Mouse (Mus musculus) hindbrain, embryonic 12.5 days (tissue): ENCODE measurements around the gene Lrrn4. TPM values are rescaled to one million over a fixed set of nuclear protein-coding genes. Genes with fewer than 3 reads are reported as not detected.

Experiments
- polyA plus RNA-seq: library from polyadenylated mRNA; unstranded; fragments of >200 nt; fragmentation: Nextera tagmentation; extraction: Ambion mirVana; gene quantifications from 2 replicates; pipeline ENCODE4 v1.2.1, GENCODE M21; 2016

The Lrrn4 gene
- polyA plus RNA-seq, 1 experiment from 2014 or later, result 0.10 TPM

Other genes with a start within 250 kb of the Lrrn4 start
- gene Shld1, start 194.0 kb downstream of the Lrrn4 start, polyA plus RNA-seq, result 18.4 and 19.9 TPM in 2 replicates
- 53.8 and 56.2 TPM in 2 replicates for gene Chgb, start 99.6 kb downstream of the Lrrn4 start, polyA plus RNA-seq
- 30.7 and 31.9 TPM in 2 replicates for gene Trmt6, start 64.8 kb downstream of the Lrrn4 start, polyA plus RNA-seq
- gene Mcm8, start 64.8 kb downstream of the Lrrn4 start, polyA plus RNA-seq, result 13.1 and 14.3 TPM in 2 replicates
- gene Crls1, start 34.2 kb downstream of the Lrrn4 start, polyA plus RNA-seq, result 25.1 and 30.2 TPM in 2 replicates
- gene Fermt1, start 65.0 kb upstream of the Lrrn4 start, polyA plus RNA-seq, result 1.8 and 2.0 TPM in 2 replicates